Mouse (Mus musculus) G1E (cell line): ENCODE data around the gene B4galt5.

Experiments used
- CTCF ChIP-seq: IDR thresholded peaks from 2 replicates; pipeline ENCODE4 v1.5.1; 2012; ENCODE audit warnings: low read depth, low read length, inconsistent platforms, mixed read lengths
- GATA1 ChIP-seq: IDR thresholded peaks from 2 replicates; pipeline ENCODE4 v1.6.1; 2012; ENCODE audit warnings: borderline replicate concordance, low read length, inconsistent platforms, mixed read lengths
- GATA2 ChIP-seq: IDR thresholded peaks from 2 replicates; pipeline ENCODE4 v1.6.1; 2012; ENCODE audit warnings: low read depth, low read length, inconsistent platforms, borderline replicate concordance
- POLR2AphosphoS5 ChIP-seq: IDR thresholded peaks from 2 replicates; pipeline ENCODE4 v1.6.1; 2012; ENCODE audit warnings: low read depth, low read length, inconsistent platforms; ENCODE audit not compliant: insufficient replicate concordance
- TAL1 ChIP-seq: conservative IDR thresholded peaks from 2 replicates; pipeline ENCODE4 v1.6.1; 2012; ENCODE audit warnings: low read depth, low read length, inconsistent platforms, mixed read lengths

- no peak for TF ChIP-seq CTCF
- TF ChIP-seq TAL1 = no peak
- TF ChIP-seq GATA2 = no peak
- no peak for TF ChIP-seq GATA1
- no peak for TF ChIP-seq POLR2AphosphoS5
These were observed 54.8 kb downstream of the B4galt5 start for GRCm38 (mm10) chr2:167294216-167294615.
